Mouse (Mus musculus) liver, postnatal 0 days (tissue): Measurements from ENCODE around the gene Asic4.

Source experiments
- CTCF ChIP-seq: sonication (generic); IDR thresholded peaks from 2 replicates; pipeline ENCODE4 v1.5.1; 2016; ENCODE audit warnings: antibody characterized with exemption, low read depth
- EP300 ChIP-seq: IDR thresholded peaks from 2 replicates; pipeline ENCODE4 v1.6.1; 2016; ENCODE audit warnings: antibody characterized with exemption, low read depth, mild to moderate bottlenecking

DNA sequence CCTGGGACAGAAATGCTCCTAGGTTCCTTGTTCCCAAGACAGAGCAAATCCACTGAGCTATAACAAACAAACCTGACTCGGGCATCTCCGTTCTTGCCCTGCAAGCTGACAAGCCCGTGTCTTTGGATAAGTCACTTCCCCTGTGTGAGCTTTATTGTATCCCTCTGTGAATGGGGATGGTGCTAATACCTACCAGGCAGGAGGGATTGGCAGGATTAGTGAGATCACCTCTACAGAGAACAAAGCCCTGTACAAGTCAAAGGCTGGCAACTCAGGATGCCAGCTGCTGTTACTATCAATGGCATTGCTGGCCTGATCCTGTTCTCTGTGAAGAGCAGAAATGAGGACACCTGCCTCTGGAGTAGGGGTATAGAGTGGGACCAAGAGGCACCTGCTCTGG lies 44.7 kb upstream of the Asic4 start:
- no peak for TF ChIP-seq EP300
- TF ChIP-seq CTCF = no peak
